Mouse (Mus musculus) brain, embryonic 14.5 days (tissue): ENCODE data around the gene Akna. TPM values are rescaled to one million over a fixed set of nuclear protein-coding genes. Genes with fewer than 3 reads are reported as not detected.

Experiments
- DNase-seq: peaks from one replicate; pipeline ENCODE4 v3.0.0-alpha.2; 2011; ENCODE audit warnings: low read depth
- CTCF ChIP-seq: fragments of 200-500 bp; IDR thresholded peaks from 2 replicates; pipeline ENCODE4 v1.5.1; 2012; ENCODE audit warnings: inconsistent platforms, mild to moderate bottlenecking, moderate library complexity, borderline replicate concordance; ENCODE audit not compliant: insufficient read depth, insufficient read length; ENCODE audit errors: extremely low read depth
- POLR2A ChIP-seq: fragments of 200-500 bp; IDR thresholded peaks from 2 replicates; pipeline ENCODE4 v1.6.1; 2012; ENCODE audit warnings: mild to moderate bottlenecking, inconsistent platforms, borderline replicate concordance; ENCODE audit not compliant: poor library complexity, insufficient read depth, insufficient read length, severe bottlenecking; ENCODE audit errors: extremely low read depth
- polyA plus RNA-seq: library from polyadenylated mRNA; depleted of rRNA; stranded (reverse); fragments of >200 nt; gene quantifications from 2 replicates; pipeline ENCODE4 v1.2.3, GENCODE M21; 2012; rRNA removed

Gene Akna
- 7.7 and 9.1 TPM in 2 replicates for polyA plus RNA-seq

DNA sequence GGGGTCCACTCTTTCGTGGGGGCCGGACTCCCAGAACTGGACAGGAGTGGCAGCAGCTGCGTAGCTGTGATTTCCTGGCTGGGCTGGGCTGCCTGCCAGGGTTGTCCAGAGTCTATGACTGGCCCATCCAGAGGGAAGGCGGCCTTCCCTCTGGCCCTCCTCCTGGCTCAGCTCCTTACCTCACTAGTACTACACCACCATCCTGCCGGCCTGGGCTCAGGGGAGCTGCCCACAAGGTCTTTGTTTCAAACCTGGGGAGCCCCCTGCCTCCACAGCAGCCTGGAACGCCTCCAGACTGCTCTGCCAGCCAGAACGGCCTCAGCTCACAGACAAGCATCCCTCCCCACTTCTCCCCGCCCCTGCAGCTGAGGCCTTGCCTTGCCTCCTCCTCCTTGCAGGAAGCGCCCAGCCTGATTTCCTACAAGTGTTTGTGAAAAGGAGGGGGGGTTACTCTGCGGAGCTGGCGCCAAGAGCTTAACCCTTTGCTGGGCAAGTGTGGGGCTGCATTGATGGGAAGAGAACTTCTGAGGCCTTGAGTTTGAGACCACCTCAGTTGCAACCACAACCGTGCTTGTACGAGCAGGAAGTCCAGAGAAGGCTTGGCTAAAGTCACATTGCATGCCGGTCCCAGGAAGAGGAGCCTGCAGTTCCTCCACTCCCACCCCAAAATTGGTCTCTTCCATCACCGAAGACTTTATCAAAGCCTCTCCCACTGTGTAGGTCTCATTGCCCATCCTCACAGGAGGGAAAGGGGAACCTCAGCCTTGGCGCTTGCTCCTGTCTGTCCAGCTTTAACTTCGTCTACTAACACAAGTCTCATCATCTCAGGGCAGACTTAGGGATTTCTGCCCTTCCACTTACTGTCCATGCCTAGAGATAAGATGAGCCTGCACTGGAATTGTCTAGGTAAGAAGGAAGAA lies at the start of gene Akna:
Gene Akna (minus strand): TSS at position 315 of the 920 bp plus-strand sequence.
- TF ChIP-seq CTCF = no peak
- TF ChIP-seq POLR2A = peak; percentile 49; the same call in 1 of the 2 replicates
- DNase-seq = peak; percentile 97

DNA sequence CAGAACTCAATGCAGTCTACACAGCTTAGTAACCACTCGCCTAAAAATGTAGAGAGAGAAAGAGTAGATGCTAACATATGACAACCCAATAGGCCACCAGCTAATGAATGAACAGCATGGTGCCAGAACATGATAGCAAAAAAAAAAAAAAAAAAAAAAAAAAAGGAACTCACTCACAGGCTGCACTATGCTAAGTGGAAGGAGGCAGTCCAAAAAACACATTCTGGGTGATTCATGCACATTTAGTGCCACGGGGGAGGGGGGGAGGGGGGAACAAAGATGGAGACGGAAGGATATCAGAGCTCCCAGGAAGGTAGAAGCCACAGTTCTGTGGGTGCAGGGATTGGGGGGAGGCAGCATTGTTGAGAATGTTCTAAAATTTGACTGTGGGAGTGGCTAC lies 49.4 kb upstream of the Akna start:
- TF ChIP-seq POLR2A (no peak), CTCF (no peak)
- peak; percentile 17 for DNase-seq

DNA sequence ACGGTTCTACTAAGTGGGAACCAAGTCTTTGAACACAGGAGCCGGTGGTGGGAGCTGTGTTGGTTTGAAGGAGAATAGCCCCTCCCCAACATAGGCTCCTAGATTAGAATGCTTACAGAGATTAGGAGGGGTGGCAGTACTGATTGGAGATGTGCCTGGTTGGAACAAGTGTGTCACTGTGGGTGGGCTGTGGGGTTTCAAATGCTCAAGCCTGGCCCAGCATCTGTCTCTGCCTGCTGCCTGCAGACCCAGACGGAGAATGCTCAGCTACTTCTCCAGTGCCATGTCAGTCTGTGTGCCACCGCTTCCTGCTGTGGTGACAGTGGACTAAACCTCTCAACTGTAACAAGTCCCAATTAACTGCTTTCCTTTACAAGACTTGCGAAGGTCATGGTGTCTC lies 47.4 kb upstream of the Akna start:
- no peak for TF ChIP-seq POLR2A
- TF ChIP-seq CTCF = no peak
- peak; percentile 29 for DNase-seq

DNA sequence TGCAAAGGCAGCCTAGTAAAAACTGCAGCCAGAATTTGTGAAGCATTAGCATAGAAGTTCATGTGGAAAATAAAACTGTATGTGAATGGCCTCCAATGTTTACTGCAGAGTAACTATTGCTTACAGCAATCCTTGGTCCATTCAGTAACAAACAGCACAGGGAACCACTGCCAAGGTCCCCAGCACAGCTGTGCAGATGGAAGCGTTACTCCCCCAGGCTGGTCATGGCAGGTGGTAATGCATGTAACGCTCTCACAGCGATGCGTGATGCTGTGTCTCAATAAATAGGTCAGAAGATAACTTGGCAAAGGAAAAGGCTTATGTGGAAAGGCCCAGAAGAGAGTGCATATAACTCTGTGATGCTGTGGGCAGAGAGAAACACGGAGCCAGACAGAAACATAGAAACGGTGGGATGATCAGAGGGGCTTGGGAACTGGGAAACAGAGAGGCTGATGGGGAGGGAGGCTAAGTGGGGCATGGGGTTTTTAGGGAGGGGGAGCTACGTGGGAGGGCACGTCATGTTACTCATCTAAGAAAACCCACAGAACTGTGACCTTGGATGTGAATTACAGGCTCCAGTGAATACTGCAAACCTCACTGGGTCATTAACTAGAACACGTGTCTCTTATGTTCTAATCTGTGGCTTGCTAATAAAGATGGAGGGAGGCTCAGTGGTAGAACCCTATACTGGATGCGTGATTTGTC lies 41.4 kb upstream of the Akna start:
- TF ChIP-seq POLR2A = no peak
- no peak for TF ChIP-seq CTCF
- peak; percentile 61 for DNase-seq

DNA sequence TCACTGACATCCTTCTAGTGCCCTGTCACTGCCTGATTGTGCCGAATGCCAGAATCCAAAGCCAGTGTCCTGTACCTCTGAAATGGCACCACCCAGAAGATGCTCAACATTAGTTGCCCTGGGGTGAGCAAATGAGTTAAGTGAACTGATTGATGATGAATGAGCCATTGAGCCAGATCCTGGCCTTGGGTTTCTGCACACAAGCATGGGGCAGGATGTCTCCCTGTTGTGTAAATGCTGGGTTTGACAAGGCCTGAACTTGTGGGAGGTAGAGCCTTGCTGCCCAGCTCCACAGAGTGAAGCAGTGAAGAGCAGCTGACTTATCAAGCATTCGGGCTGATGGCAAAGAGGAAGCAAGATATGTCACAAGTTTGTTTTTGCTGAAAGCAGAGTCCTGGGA lies 39.9 kb upstream of the Akna start:
- TF ChIP-seq POLR2A (no peak), CTCF (no peak)
- no peak for DNase-seq

DNA sequence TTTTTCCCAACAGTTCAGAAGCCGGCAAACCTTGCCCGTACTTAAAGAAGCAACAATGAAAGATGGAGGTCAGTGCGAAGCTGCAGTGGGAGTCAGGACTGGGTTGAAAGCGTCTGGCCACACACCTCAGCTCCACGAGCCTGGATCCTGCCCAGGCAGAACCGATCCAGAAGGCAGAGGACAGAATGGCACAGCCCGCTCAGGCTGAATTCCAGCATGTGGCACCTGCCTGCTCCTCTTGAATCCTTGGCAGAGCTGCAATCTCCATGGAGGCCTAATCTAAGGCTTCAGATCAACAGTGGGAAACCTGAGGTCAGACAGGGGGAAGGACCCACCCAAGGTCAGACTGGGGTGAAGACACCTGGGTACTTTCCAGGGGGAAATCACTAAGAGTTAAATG lies 38.5 kb upstream of the Akna start:
- DNase-seq = no peak
- TF ChIP-seq CTCF (no peak), POLR2A (no peak)

DNA sequence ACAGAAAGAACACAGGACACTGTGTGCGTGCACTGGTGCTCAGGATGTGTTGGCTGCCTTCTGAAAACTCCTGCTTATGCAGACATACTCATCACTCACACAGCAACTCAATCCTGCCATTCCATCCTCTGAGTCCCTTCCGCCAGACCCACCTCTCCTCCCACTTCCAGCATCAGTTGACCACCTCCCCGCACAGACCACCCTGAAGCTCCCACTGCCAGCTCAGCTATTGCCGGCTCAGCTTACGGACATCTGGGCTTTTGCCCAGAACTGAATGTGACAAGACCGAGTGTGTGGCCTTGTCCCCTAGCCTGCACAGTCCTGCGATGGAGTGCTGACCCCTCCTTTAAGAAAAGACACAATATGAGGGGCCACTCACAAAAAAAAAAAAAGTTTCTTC lies 37.1 kb upstream of the Akna start:
- peak; percentile 33 for DNase-seq
- no peak for TF ChIP-seq POLR2A
- no peak for TF ChIP-seq CTCF

DNA sequence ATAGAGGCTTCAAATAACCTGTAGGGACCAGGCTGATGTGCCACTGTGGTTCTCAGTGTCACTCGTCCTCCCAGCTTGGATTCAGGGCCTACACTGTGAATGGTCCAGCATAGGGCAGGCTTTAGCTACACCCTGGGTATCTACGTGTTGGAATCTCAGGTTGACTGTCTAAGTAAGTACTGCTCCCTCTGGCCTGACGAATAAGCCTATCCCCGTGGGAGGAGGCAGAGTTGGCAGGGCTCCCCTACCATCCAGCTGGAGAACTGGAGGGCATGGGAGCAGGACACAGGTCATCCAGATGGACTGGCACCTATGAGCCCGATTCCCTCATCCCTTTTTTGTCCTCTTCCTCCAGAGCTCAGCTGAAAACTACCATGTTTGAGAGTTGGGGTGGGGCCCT lies 34.8 kb upstream of the Akna start:
- no peak for TF ChIP-seq CTCF
- TF ChIP-seq POLR2A = no peak
- DNase-seq = no peak

DNA sequence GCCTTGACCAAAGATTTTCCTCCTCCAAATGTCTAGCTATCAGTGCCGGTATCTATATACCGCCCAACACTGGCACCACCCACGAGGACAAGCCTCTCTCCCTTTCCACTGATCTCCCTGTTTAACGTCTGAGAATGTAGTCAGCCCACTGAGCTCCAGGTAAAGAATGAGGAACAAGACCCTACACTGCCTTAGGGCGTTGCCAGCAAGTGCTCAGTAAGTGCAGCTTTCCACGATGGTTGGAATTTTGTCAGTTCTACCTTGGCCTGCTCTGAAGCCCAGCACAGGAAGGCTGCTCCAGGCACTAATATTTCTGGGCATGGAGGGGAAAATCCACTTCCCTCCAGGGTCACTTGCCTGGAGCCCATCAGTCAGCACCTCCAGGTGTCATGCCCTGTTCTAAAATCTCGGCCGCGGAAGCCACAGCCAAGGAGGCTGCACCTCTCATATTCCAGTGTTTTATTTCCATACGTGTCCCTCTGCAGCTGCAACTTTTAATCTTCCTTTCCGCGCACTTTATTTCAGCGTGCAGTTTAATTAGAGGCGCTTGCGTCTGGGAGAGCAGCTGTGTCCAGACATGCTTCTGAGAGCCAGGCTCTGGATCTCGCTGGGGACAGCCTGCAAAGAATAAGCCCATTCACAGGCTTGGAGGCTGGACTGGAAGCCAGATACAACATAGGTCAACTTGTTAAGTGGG lies 34.1 kb upstream of the Akna start:
- TF ChIP-seq CTCF (no peak), POLR2A (no peak)
- DNase-seq = peak; percentile 72

DNA sequence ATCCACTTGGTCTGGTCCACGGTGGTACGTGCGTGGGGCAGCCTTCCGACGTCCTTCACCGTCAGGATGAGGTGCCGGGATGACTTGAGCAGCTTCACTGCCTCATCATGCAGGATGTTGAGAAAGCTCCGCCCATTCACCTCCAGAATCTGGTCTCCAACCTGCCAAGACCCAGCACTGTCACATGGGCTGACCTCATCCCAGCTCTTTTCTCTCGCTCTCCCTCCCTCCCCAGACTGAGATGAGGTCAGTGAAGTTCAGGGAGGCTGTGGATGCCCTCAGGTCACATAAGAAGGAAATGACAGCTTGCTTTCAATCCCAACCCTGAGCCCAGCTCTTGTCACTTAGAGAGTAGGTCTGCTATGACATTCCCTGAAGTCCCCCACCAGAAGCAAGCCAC lies 32.2 kb upstream of the Akna start:
- TF ChIP-seq CTCF (no peak), POLR2A (no peak)
- no peak for DNase-seq

DNA sequence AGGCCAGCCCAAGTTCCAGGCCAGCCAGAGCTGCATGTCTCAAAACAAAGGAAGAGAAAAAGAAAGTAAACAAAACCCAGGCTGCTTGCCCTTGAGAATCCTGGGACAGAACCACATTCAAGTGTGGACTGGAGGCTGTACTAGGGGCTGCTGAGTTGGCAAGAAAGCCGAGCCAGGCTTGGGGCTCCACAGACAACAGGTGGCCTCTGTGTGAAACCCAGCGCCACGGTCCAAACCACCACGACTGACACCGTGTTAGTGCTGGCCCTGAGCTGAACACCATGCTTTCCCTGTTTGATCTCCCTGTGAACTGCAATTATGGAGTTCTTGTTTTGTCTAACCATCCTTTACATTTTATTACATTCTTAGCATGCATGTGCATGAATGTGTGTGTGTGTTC lies 27.9 kb upstream of the Akna start:
- no peak for TF ChIP-seq POLR2A
- no peak for DNase-seq
